Mouse (Mus musculus) CH12.LX (cell line): Measurements from ENCODE around the gene Mmp1b. TPM values are rescaled to one million over a fixed set of nuclear protein-coding genes. Genes with fewer than 3 reads are reported as not detected.

Experiments
- DNase-seq: peaks from one replicate; pipeline ENCODE4 v3.0.0-alpha.2; 2013; ENCODE audit errors: extremely low read depth
- H3K27ac ChIP-seq: 2 replicates; pipeline ENCODE4 v1.5.1; 2012; ENCODE audit warnings: low read depth, mild to moderate bottlenecking, control low read depth, moderate library complexity; ENCODE audit not compliant: insufficient read depth
- H3K27me3 ChIP-seq: replicated peaks from 2 replicates; pipeline ENCODE3; 2012; ENCODE audit warnings: inconsistent platforms
- H3K36me3 ChIP-seq, 2 experiments: replicated peaks in 1 of 2; 2 replicates each; pipeline versions ENCODE3 to v1.6.1; 2012; ENCODE audit warnings: inconsistent platforms in 1 of 2, low read length in 1 of 2, mild to moderate bottlenecking in 1 of 2, mixed read lengths in 1 of 2, moderate library complexity in 1 of 2; ENCODE audit not compliant: control insufficient read depth in 1 of 2, insufficient read depth in 1 of 2
- H3K4me1 ChIP-seq, 2 experiments: 2 replicates each; pipeline ENCODE4 v1.6.1; 2012; ENCODE audit warnings: inconsistent platforms in 1 of 2, moderate library complexity in 1 of 2; ENCODE audit not compliant: insufficient read depth in 2 of 2, control insufficient read depth in 1 of 2
- H3K4me2 ChIP-seq: 2 replicates; pipeline ENCODE4 v1.6.1; 2012; ENCODE audit warnings: low read depth, mild to moderate bottlenecking, control low read depth; ENCODE audit not compliant: poor library complexity, insufficient read depth, severe bottlenecking
- H3K4me3 ChIP-seq, 3 experiments: fragments of 150-350 bp in 1 of 3; sonication (generic) in 1 of 3; replicated peaks in 1 of 3; 2 replicates each; pipeline versions ENCODE3 to v1.5.1; 2011 to 2012; ENCODE audit warnings: low read depth in 2 of 3, low read length in 2 of 3, mild to moderate bottlenecking in 2 of 3, moderate library complexity in 2 of 3, control low read depth in 1 of 3, improper control_type of control experiment in 1 of 3, inconsistent platforms in 1 of 3, mixed read lengths in 1 of 3; ENCODE audit not compliant: poor library complexity in 1 of 3
- H3K79me2 ChIP-seq: replicated peaks from 2 replicates; pipeline ENCODE4 v1.6.1; 2012; ENCODE audit warnings: mild to moderate bottlenecking, moderate library complexity; ENCODE audit not compliant: control insufficient read depth, poor library complexity, insufficient read depth, severe bottlenecking; ENCODE audit errors: extremely low read depth
- H3K9ac ChIP-seq: 2 replicates; pipeline ENCODE4 v1.6.1; 2012; ENCODE audit warnings: low read depth, mild to moderate bottlenecking, control low read depth, moderate library complexity; ENCODE audit not compliant: insufficient read depth
- H3K9me3 ChIP-seq: replicated peaks from 2 replicates; pipeline ENCODE3; 2012; ENCODE audit warnings: low read length, inconsistent platforms, mixed read lengths
- HCFC1 ChIP-seq: IDR thresholded peaks from 2 replicates; pipeline ENCODE4 v1.6.1; 2012; ENCODE audit warnings: low read depth, mild to moderate bottlenecking, inconsistent platforms, low read length, improper control_type of control experiment
- IRF4 ChIP-seq: IDR thresholded peaks from 2 replicates; pipeline ENCODE4 v1.6.1; 2014; ENCODE audit warnings: low read depth, mild to moderate bottlenecking, inconsistent platforms, low read length, improper control_type of control experiment
- JUN ChIP-seq: IDR thresholded peaks from 2 replicates; pipeline ENCODE4 v1.6.1; 2011; ENCODE audit warnings: low read depth, mild to moderate bottlenecking, low read length, improper control_type of control experiment, moderate library complexity; ENCODE audit not compliant: insufficient read depth
- MAFK ChIP-seq: IDR thresholded peaks from 2 replicates; pipeline ENCODE4 v1.6.1; 2011; ENCODE audit warnings: low read length, improper control_type of control experiment; ENCODE audit not compliant: insufficient replicate concordance
- MYC ChIP-seq: IDR thresholded peaks from 2 replicates; pipeline ENCODE4 v1.6.1; 2011; ENCODE audit warnings: low read depth, mild to moderate bottlenecking, improper control_type of control experiment, low read length
- UBTF ChIP-seq: IDR thresholded peaks from 2 replicates; pipeline ENCODE4 v1.6.1; 2012; ENCODE audit warnings: low read depth, mild to moderate bottlenecking, inconsistent platforms, low read length, improper control_type of control experiment, moderate library complexity
- USF1 ChIP-seq: IDR thresholded peaks from 2 replicates; pipeline ENCODE4 v1.6.1; 2014; ENCODE audit warnings: low read depth, mild to moderate bottlenecking, inconsistent platforms, low read length, improper control_type of control experiment
- ZKSCAN1 ChIP-seq: IDR thresholded peaks from 2 replicates; pipeline ENCODE4 v1.6.1; 2012; ENCODE audit warnings: low read depth, inconsistent platforms, low read length, improper control_type of control experiment, borderline replicate concordance
- ZMIZ1 ChIP-seq: IDR thresholded peaks from 2 replicates; pipeline ENCODE4 v1.6.1; 2012; ENCODE audit warnings: low read depth, mild to moderate bottlenecking, inconsistent platforms, low read length, improper control_type of control experiment
- ZNF384 ChIP-seq: IDR thresholded peaks from 2 replicates; pipeline ENCODE4 v1.6.1; 2012; ENCODE audit warnings: low read depth, low read length, improper control_type of control experiment, inconsistent platforms
- dilution Hi-C: fragments of 300-500 bp; cut with MboI; formaldehyde crosslinking; loops from 2 replicates; pipeline ENCODE4 v1.14.3; 2020; ENCODE audit warnings: low sequenced_read_pairs; ENCODE audit not compliant: extremely low pct_unique_long_range_greater_than_20kb, extremely low pct_ligation_motif_present
- in situ Hi-C: fragments of 300-500 bp; cut with MboI; formaldehyde crosslinking; loops from 3 replicates; pipeline ENCODE4 v1.14.3; 2019; ENCODE audit warnings: low sequenced_read_pairs, low pct_ligation_motif_present, low pct_unique_long_range_greater_than_20kb, mixed read lengths
- polyA plus RNA-seq: library from polyadenylated mRNA; unstranded; fragments of >175 nt; gene quantifications from 2 replicates; pipeline ENCODE4 v1.2.1, GENCODE M21; 2012; ENCODE audit warnings: low read depth; ENCODE audit not compliant: insufficient read length
- total RNA-seq, 2 experiments: library from RNA; depleted of rRNA; stranded (reverse); fragments of 300-350 nt in 1 of 2; fragments of >200 nt in 1 of 2; gene quantifications; 2 replicates each; pipeline ENCODE4 v1.2.3; 2012 to 2014

The Mmp1b gene
- total and polyA plus RNA-seq, 3 experiments, result 0.16 TPM; not detected in 2

DNA sequence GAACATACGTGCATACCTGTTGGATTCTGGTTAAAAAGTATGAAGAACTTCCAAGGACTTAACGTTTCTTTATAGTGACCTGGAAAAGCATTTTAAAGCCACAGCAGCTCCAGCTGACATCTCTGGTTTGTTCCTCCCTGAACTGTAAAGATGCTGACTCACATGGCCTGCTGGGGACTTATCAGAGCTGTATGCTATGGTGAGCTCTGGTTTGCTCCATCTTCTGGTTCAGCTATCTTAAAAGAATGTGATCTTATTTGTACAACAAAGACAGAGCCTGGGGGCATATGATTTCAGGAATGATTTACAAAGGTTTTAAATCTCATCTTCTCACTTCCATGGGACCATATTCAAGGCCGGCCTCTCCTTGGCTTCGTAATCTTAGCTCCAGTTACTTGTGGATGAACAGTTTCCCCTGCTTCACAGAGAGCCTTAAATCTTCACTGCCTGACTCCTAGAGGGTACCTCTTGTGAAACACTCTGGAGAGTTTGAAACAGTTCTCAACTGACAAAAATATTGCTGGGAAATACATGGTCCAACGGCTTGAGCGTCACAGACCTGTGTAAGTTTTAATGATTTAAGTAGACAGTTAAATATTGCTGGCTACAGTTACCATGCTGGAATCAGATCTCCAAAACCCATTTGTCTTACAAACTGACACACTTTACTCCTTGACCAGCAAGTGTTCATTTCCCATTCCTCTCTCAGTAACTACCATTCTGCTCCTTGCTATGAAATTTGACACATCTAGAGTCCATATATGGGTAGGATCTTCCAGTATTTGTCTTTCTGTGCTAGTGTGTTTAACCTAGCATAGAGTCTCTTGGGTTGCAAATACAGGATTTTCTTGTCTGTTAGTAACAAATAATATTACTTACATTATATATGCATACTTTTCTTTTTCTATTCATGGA lies 51.8 kb downstream of the Mmp1b start:
- in situ Hi-C loops (no loop called here), dilution Hi-C loops (no loop called here)
- no peak overlapping the region for H3K27ac ChIP-seq
- no peak for DNase-seq
- H3K4me1 ChIP-seq, result peaks cover 4 to 21% of the 10 kb centered on the region in 2 experiments; a peak in 3 of 4 replicates
- H3K27me3 ChIP-seq, result no peaks in the 10 kb centered on the region
- no peak overlapping the region for H3K9ac ChIP-seq
- no peak for TF ChIP-seq HCFC1
- TF ChIP-seq MAFK, result no peak
- TF ChIP-seq JUN, result no peak
- no peak for TF ChIP-seq ZMIZ1
- no peak for TF ChIP-seq USF1
- no peak for TF ChIP-seq MYC
- no peak for TF ChIP-seq ZNF384
- TF ChIP-seq ZKSCAN1, result no peak
- TF ChIP-seq IRF4, result no peak
- no peak for TF ChIP-seq UBTF
- H3K79me2 ChIP-seq, result no peaks in the 10 kb centered on the region
- H3K4me3 ChIP-seq, result no peak overlapping the region
- no peaks in the 10 kb centered on the region for H3K36me3 ChIP-seq
- H3K4me2 ChIP-seq, result no peak overlapping the region
- no peaks in the 10 kb centered on the region for H3K9me3 ChIP-seq

DNA sequence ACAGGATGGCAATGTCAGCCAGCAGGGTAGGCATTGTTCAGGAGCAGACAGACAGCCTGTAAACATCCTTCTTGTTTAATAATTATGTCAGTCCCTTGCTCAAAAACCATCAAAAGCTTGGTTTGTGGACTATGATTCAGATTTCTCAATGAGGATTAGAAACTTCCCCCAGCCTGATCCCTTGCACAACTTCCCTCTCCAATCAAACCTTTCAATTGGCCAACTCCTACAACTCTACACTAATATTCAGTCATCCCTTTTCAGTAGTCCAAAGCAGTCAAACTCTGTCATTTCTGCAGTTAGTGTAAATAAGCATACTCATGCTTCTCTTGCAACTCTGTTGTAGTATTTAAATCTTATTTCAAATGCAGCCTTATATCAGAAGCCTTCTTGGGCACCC lies 56.0 kb downstream of the Mmp1b start:
- Histone ChIP-seq H3K27ac (no peak overlapping the region), H3K27me3 (no peaks in the 10 kb centered on the region), H3K36me3 (no peaks in the 10 kb centered on the region), H3K4me1 (peaks cover 3 to 12% of the 10 kb centered on the region in 2 experiments; a peak in 3 of 4 replicates), H3K9ac (no peak overlapping the region), H3K4me2 (no peak overlapping the region), H3K79me2 (no peaks in the 10 kb centered on the region), H3K9me3 (no peaks in the 10 kb centered on the region), H3K4me3 (no peak overlapping the region)
- in situ Hi-C loops (no loop called here), dilution Hi-C loops (no loop called here)
- TF ChIP-seq MAFK, result no peak
- no peak for DNase-seq

Other genes starting within 250 kb of the Mmp1b start
- gene Dync2h1, start 203.6 kb downstream of the Mmp1b start, total RNA-seq (2012; rRNA removed), result 4.7 and 4.9 TPM in 2 replicates
- 2.9 and 3.5 TPM in 2 replicates for gene Dync2h1, start 203.6 kb downstream of the Mmp1b start, total RNA-seq (2014; rRNA removed)
- 3.5 and 4.0 TPM in 2 replicates for gene Dync2h1, start 203.6 kb downstream of the Mmp1b start, polyA plus RNA-seq
- 72.6 and 102 TPM in 2 replicates for gene Dcun1d5, start 203.5 kb downstream of the Mmp1b start, total RNA-seq (2012; rRNA removed)
- gene Dcun1d5, start 203.5 kb downstream of the Mmp1b start, total RNA-seq (2014; rRNA removed), result 246 and 288 TPM in 2 replicates
- 228 and 251 TPM in 2 replicates for gene Dcun1d5, start 203.5 kb downstream of the Mmp1b start, polyA plus RNA-seq
- gene Mmp13, start 115.5 kb downstream of the Mmp1b start, total RNA-seq (2012; rRNA removed), result not detected in 2 replicates
- gene Mmp13, start 115.5 kb downstream of the Mmp1b start, total RNA-seq (2014; rRNA removed), result not detected in 2 replicates
- gene Mmp13, start 115.5 kb downstream of the Mmp1b start, polyA plus RNA-seq, result not detected in 2 replicates
- not detected in 2 replicates for gene Mmp12, start 43.7 kb downstream of the Mmp1b start, total RNA-seq (2012; rRNA removed)
- 0.11 TPM in 1 of 2 replicates, not detected in the other for gene Mmp12, start 43.7 kb downstream of the Mmp1b start, total RNA-seq (2014; rRNA removed)
- gene Mmp12, start 43.7 kb downstream of the Mmp1b start, polyA plus RNA-seq, result not detected in 2 replicates
- gene Mmp3, start 57.8 kb upstream of the Mmp1b start, total RNA-seq (2012; rRNA removed), result 0.08 TPM in 1 of 2 replicates, not detected in the other
- not detected in 2 replicates for gene Mmp3, start 57.8 kb upstream of the Mmp1b start, total RNA-seq (2014; rRNA removed)
- not detected in 2 replicates for gene Mmp3, start 57.8 kb upstream of the Mmp1b start, polyA plus RNA-seq
- 1.9 and 3.1 TPM in 2 replicates for gene Mmp10, start 114.3 kb upstream of the Mmp1b start, total RNA-seq (2012; rRNA removed)
- 4.2 TPM in 2 replicates for gene Mmp10, start 114.3 kb upstream of the Mmp1b start, total RNA-seq (2014; rRNA removed)
- gene Mmp10, start 114.3 kb upstream of the Mmp1b start, polyA plus RNA-seq, result 1.4 and 1.5 TPM in 2 replicates
- gene Mmp8, start 170.4 kb upstream of the Mmp1b start, total RNA-seq (2012; rRNA removed), result not detected in 2 replicates
- not detected in 2 replicates for gene Mmp8, start 170.4 kb upstream of the Mmp1b start, total RNA-seq (2014; rRNA removed)
- not detected in 2 replicates for gene Mmp8, start 170.4 kb upstream of the Mmp1b start, polyA plus RNA-seq
- gene Mmp27, start 183.3 kb upstream of the Mmp1b start, total RNA-seq (2012; rRNA removed), result not detected in 2 replicates
- not detected in 2 replicates for gene Mmp27, start 183.3 kb upstream of the Mmp1b start, total RNA-seq (2014; rRNA removed)
- not detected in 2 replicates for gene Mmp27, start 183.3 kb upstream of the Mmp1b start, polyA plus RNA-seq
- gene Mmp20, start 240.2 kb upstream of the Mmp1b start, total RNA-seq (2012; rRNA removed), result 0.04 TPM in 1 of 2 replicates, not detected in the other
- 0.07 and 0.11 TPM in 2 replicates for gene Mmp20, start 240.2 kb upstream of the Mmp1b start, total RNA-seq (2014; rRNA removed)
- gene Mmp20, start 240.2 kb upstream of the Mmp1b start, polyA plus RNA-seq, result not detected in 2 replicates